Mouse (Mus musculus): ENCODE measurements around the gene Htatsf1. TPM values are rescaled to one million over a fixed set of nuclear protein-coding genes. Genes with fewer than 3 reads are reported as not detected.

Htatsf1 gene
- total RNA-seq (2023): 10 to 100 TPM; 14.2 to 19.2 TPM

DNA sequence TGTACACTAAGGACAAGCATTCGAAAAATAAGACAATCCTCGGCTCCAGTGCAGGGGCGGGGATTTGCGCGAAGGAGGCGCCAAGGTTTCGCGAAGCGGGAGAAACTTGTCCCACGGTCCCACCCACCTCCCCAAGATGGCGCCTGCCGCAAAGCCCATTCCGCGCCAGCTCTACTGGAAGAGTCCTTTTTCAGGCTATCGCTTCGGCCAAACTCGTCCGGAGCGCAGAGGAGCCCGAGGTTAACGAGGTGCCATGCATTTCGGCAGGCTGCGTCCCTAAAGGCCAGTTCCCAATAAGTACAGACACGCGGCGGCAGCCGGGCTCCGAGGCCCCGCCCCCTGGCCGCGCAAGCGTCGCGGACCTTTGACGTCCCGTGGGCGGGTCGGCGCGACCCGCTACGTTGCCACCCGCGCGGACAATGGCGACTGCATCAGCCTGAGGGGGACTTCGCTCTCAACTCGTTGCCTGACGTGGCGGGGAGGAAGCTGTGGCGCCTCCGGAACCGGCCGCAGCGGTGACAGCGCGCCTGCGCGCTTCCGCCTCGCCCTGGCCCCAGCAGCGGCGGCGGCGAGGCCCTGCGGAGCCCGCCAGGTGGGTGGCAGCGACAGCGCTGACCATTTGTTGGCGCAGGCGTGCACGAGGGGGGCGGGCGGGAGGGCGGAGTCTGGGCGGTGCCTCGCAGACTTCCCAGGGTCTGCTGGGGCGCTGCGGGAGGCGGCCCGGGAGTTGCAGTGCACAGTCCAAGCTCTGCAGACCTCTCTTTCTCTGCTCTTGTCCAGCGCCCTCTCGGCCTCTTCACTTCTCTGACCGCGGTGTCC lies at the start of gene Htatsf1:
Gene Htatsf1 (plus strand): TSS at position 410 of the 819 bp plus-strand sequence.

DNA sequence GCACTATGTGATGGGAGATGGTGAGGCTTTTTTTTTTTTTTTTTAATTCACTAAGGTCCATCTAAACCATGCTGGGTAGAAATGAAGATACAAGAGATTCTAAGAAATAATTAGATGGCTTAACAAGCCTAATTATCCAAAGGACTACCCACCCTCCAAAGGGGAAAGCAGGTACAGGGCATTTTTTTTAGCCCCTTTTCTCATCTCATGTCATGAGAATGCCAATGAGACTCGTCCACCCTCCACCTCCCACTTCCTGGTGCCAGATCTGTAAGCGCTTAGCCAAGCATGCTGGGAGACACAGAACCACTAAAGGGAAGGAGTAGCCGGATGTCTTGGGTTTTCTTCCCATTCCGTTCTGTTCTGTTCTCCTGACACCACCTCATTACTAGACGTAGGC lies 10.6 kb upstream of the Htatsf1 start, which contains the start of gene Brs3:
Gene Brs3 (plus strand): TSS at position 301 of the 400 bp plus-strand sequence.

DNA sequence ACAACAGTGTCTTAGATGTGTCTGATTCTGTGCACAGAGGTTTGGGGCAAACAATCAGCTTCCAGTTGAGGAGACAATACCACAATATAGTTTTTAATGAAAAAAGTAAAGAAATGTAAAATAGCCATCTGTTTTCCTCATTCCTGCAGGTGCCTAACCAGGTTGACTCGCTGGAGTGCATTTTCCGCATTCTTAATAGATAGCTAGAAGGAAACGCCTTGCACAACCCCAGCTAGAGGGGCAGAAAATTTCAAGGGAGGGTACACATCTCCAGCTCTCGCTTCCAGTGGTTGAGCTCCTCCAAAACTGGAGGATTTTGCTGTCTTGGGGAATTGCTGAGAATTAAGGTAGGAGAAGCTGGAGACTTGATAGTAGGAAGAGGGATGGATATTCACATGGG lies 34.4 kb downstream of the Htatsf1 start, which contains the start of gene Vgll1:
Gene Vgll1 (plus strand): TSS at position 301 of the 400 bp plus-strand sequence.

Other genes starting within 250 kb of the Htatsf1 start
- 1 to 10 TPM; 1.7 to 1.9 TPM for gene Map7d3, start 231.3 kb upstream of the Htatsf1 start, total RNA-seq (2023)
- not detected for gene Adgrg4, start 183.4 kb upstream of the Htatsf1 start, total RNA-seq (2023)
- not detected for gene Brs3, start 10.5 kb upstream of the Htatsf1 start, total RNA-seq (2023)
- gene Vgll1, start 34.5 kb downstream of the Htatsf1 start, total RNA-seq (2023): not detected
- gene Cd40lg, start 158.6 kb downstream of the Htatsf1 start, total RNA-seq (2023): not detected